Mouse (Mus musculus): ENCODE results near the gene Etfb.
"Not testable (repeated sequence)": the region's sequence is repeated elsewhere in the genome, so short reads cannot be mapped to it uniquely, and the experiment has no call there.

Etfb gene

GRCm38 (mm10) chr7:43443917-43444293 is at the start of gene Etfb, which contains the start of gene Gm45233:
Gene Etfb (plus strand): TSS chr7:43444083.
Gene Gm45233 (plus strand): TSS chr7:43444128.
- peak; percentile 87 for DNase-seq

DNA sequence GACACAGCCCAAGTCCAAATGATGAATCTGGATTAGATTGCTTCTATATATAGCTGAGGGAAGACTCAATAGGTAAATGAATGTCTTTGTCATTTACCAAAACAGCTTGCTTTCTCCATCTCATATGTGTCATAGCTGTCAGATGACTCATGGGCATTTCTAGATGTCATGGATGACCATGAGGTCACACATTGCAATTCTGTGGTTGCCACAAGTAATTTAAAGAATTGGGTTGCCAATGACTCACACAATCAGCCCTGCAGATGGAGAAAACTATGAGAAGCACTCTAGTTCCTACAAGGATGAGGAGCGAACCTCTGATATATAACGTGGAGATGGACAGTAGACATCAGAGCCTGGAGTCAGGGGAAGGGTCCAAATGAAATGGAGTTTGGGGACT is 44.4 kb upstream of the Etfb start:
- DNase-seq, result no peak

GRCm38 (mm10) chr7:43402718-43403117 is 41.2 kb upstream of the Etfb start:
- DNase-seq, result no peak

DNA sequence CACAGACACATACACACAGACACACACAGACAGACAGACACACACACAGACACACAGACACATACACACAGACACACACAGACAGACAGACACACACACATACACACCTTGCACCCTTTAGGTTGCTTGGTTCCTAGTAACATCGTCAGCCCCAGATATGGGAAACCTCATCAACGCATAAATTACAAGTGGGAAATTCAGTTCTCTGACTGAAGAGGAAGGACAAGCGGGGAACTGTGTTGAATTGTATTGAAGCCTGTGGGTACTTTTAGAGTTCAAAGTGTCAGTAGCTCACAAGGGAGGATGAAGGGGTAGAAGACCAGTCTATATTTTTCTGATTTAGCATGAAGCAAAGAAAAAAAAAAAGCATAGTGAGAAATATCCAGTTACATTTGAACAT is 36.3 kb upstream of the Etfb start:
- no peak for DNase-seq

- DNase-seq, result no peak
Observed at GRCm38 (mm10) chr7:43408131-43408553, 35.7 kb upstream of the Etfb start, which contains the start of gene Siglecg. Gene Siglecg (plus strand): TSS chr7:43408204.

DNA sequence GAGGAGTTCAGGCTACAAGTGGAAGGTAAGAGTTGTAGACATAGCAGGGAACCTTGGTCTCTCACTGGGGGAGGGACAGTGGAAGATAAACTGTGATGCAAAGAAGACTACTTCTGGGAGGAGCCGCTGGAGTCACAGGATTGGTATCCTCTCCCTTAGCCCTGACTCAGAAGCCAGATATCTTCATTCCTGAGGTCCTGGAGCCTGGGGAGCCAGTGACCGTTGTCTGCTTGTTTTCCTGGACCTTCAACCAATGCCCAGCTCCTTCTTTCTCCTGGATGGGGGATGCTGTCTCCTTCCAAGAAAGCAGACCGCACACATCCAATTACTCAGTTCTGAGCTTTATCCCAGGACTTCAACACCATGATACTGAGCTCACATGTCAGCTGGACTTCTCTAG is 34.8 kb upstream of the Etfb start:
- DNase-seq, result no peak

GRCm38 (mm10) chr7:43411724-43412123 is 32.2 kb upstream of the Etfb start:
- not testable (repeated sequence) for DNase-seq

DNA sequence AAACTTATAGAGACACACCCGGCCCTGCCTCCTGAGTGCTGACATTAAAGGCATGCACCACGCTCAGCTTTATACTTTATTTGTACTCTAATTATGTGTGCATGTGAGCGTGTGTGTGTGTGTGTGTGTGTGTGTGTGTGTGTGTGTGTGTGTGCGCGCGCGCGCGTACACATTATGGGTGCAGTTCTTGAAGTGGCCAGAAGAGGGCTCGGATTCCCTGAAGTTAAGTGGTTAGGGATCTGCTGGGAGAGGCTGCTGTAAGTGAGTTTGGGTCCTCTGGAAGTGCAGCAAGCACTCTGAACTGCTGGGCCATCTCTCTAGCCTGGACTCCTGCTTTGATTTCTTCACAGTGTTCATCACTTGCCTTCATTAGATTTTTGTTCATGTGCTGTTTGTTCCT is 26.6 kb upstream of the Etfb start:
- DNase-seq, result no peak

DNA sequence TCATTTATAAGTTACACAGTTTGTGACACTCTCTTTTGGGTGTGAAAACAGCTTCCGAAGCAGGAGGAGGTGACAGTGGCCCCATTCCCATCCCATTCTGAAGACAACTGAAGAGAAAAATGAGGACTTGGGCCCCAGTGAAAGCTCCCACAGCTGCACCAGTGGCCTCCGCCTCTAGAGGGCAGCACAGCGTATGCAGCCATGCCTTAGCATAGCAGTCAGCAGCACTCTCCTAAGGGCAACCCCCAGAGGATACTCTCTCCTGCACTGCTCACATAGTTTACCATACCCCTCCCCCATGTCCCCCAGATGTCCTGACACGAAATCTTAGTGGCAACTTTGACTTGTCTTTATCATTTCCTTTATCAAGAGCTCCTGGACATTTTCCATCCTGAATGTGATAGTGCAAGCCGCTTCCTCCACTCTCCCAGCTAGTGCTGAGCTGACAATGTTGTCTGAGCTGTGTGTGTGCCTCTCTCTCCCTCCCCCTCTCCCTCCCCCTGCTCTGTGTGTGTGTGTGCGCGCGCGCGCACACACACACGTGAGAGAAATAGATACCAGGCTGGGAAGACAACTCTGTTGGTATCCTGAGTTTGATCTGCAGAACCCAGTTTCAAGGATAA is 20.8 kb upstream of the Etfb start:
- peak; percentile 85 for DNase-seq

DNA sequence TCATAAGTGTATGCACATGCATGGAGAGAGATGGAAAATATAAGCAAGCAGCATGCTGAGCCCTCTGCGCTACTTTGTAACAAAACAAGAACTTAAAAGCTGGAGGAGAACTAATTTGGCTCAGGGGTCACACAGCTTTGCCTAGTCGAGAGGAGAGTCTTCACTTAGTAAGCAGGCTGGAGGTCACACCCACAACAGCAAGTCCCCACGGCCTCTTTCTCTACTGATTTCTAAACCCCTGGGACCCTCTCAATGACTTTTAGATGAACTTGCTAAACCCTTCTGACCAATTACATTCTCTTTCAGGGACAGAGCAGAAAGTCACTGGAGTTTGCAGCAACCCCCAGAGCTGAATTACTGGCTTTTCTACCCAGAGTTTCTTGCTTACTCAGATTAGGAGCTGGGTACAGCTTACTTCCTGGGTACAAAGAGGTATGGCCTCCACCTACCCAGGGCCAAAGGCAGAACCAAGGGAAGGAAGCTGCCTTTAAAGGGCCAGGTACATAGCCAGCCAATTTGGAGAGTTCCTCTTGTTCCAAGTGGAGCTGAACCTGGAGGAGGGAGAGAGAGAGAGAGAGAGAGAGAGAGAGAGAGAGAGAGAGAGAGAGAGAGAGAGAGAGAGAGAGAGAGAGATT is 19.8 kb upstream of the Etfb start:
- no peak for DNase-seq

- DNase-seq, result no peak
Observed at GRCm38 (mm10) chr7:43427406-43427805, 16.5 kb upstream of the Etfb start, which contains the start of gene Lim2. Gene Lim2 (plus strand): TSS chr7:43427670.

DNA sequence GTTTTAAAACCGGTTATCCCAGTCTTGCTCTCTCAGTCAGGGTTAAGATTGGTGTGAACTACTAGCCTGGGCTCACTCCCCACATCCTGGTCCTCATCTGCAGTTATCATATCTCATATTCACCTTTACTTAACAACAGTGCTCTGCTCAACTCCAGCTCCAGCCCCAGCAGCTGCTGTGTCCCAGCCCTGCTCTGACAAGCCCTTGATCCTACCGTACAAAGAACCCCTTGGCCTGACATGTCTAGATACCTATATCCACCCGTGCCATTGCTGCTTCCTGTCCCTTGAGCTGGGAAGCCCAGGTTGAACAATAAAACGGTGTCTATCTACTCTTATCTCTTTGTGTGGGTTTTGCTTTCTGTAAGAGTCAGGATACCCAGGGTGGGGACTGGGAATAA is 14.4 kb upstream of the Etfb start:
- DNase-seq, result no peak

- no peak for DNase-seq
Observed at GRCm38 (mm10) chr7:43432891-43433290, 11.0 kb upstream of the Etfb start.

DNA sequence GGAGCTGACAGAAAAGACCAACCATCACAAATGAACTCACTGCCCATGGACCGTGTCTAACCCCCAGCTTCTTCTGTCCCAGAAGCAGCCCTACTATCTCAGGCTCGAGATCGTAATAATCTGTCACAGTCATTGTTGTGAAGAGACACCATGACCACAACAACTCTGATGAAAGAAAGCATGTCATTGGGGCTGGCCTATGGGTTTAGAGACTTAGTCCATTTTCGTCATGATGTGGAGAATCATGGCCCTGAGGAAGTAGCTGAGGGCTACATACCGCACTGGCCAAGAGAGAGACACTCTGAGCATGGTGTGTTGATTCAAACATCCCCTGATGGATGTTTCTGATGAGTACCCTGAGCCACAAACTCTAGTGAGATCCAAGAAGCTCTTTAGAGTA is 9.2 kb upstream of the Etfb start:
- no peak for DNase-seq

DNA sequence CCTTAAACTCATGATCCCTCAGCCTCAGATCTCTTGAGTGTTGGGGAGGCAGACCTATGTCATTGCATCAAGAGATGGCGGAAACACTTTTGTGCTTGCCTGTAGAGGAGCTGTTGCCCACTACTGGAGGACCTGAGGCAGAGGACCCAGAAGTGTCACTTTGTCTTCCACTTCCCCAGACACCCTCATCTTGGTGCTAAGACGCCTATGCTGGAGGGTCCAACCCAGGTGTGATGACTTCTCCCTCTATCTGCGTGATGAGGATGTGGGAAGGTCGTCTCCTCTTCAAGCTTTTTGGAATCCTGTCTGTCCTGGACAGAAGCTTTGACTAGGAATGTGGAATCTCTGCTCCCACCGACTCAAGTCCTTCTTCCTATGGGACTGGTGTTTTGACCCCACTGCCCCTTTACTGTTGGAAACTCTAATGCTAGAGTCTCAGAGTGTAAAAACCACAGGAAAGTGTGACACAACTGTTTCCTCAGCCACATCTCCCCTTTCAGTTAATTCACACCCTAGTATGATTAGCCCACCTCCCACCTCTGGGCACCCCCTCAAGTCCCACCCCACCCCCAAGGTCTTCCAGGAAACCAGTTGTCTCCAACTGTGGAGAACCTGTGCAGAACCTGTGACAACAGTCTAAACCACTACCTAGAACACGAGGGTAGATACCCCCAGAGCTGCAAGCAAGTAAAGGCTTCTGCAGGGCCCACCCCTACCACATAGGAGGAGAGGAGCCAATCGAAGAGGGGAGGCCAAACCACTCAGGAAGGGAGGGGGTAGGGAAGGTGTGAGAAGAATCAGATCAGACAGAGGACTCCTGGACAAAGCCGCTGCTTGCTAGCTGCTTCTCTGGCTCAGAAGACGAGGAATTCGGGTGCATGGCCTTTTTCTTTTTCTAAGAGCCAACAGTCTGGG is 7.3 kb upstream of the Etfb start, which contains the start of gene Nkg7:
Gene Nkg7 (plus strand): TSS at position 733 of the 915 bp plus-strand sequence.
- DNase-seq, result no peak

DNA sequence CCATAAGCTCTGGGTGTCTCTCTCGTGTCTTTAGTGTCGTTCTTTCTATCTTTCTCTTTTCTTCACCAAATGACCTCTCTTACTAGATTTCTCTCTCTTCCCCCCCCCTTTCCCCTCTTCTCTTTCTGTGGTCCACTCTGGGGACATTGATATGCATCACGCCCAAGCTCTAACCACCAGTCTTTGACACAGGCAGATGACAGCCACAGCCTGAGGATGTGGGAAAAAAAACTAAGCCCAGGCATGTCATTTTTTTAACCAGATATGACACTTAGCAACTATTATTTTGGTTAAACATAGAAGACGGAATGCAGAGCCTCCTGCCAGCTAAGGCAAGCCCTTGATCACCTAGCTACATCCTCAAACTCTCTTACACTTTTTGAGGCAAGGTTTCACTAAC is 5.3 kb upstream of the Etfb start:
- no peak for DNase-seq

GRCm38 (mm10) chr7:43440482-43440881 is 3.4 kb upstream of the Etfb start, which contains the start of gene Cldnd2:
Gene Cldnd2 (plus strand): TSS chr7:43440782.
- no peak for DNase-seq

- no peak for DNase-seq
Observed at GRCm38 (mm10) chr7:43441071-43441470, 2.8 kb upstream of the Etfb start.

- DNase-seq, result no peak
Observed at GRCm38 (mm10) chr7:43442684-43443083, 1.2 kb upstream of the Etfb start.

DNA sequence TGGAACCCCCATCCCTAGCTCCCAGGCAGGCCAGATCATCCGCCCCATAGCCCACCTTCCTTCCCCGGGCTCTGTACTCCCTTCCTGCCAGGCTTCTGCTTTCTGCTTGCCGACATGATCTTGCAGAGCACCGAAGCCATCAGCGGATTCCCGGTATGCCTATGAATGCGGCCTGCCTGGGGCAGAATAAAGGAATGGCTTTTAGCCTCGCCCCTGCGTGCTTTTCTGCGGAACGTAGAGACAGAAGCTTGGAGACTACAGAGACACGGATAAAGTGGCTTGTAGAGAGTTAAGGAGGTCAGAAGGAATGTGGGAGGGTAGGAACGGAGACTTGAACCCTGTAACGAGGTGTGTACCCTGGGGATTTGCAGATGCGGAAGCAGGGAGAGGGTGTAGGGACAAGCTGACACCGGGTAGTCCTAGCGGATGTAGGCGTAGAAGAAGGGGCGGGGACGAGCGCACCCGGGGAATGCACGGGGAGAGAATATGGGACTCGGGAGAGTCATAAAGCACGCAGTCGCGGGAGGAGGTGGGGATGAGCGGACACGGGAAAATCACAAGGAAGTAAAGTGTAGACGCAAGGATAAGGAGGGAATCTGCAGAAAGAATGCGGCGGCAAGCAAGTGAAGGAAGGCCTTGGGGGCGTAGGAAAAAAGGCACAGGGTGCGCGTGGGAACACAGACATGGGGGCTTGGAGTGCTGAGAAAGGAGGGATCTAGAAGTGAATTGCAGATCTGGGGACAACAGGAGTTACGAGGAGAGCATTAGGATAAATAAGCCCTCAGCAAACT is 562 bp upstream of the Etfb start:
- DNase-seq, result peak; percentile 66

DNA sequence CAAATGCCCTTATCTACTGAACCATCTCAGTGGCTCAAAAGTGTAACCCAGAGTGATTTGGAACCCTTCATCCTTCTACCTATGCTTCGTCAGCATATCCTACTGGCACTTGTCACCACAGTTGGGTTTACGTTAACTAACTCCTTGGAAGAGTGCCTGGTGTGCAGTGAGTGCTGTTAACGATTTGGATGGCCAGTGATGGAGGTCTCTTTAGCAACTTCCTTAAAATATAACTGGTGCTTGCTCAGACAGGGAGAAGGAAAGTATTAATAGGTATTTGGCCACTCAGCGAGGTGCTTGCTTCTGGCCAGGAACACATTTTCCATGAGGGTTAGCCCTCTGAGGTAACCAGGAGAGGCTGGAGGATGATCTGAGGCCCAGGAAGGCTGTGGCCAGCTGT is 3.9 kb downstream of the Etfb start:
- DNase-seq, result no peak

DNA sequence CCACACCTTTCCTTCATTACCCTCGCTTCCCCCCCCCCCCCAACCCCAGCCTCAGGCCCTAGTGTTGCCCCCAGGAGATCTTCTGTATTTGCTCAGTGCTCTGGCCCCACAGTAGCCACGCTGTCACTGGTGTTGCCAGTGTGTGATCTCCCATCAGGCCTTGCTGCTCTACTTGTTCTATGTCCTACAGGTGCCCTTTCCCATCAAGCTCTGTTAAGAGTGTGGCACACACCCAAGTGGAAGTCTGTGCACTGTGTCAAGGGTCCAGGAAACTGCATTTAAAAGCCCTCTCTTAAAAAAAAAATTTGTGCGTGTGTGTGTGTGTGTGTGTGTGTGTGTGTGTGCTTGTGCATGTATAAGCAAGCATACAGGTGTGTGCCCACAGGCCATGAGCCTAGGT is 4.4 kb downstream of the Etfb start:
- DNase-seq, result no peak

DNA sequence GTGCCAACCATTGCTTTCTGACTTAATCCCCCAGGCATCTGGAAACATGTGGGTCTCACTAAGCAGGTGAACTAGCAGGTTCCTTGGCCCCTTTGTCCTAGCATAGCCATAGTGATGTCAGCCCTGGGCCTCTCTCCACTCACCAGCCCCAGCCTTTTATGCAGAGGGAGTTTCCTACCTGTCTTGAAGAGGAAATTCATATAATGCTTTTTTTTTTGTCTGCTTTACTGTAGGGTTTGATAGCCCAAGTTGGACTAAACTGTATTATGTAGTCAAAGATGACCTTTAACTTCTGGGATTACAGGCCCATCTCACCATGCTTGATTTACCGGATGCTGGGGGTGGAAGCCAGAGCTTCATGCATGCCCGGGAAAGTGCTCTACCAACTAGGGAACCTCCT is 5.9 kb downstream of the Etfb start:
- no peak for DNase-seq
